Mouse (Mus musculus) monocyte, adult 2 months (primary cell): ENCODE measurements around the gene Csnk1g1.

Experiments
- DNase-seq, 2 experiments: peaks; one replicate each; pipeline ENCODE4 v3.0.0; 2022; ENCODE audit warnings: low spot score in 2 of 2, low read depth in 1 of 2

Csnk1g1 gene

GRCm38 (mm10) chr9:65908394-65909300 lies at the start of gene Csnk1g1, which contains the start of gene Trip4:
TSS of gene Csnk1g1 (plus strand) at chr9:65908924.
TSS of gene Trip4 (minus strand) at chr9:65908794.
- DNase-seq = peak; percentile 68 to 79

- no peak for DNase-seq
These were observed 49.1 kb upstream of the Csnk1g1 start for GRCm38 (mm10) chr9:65859656-65860055.

GRCm38 (mm10) chr9:65884564-65885315 lies 24.0 kb upstream of the Csnk1g1 start:
- peak; percentile 61 to 82 for DNase-seq

GRCm38 (mm10) chr9:65890143-65890628 lies 18.5 kb upstream of the Csnk1g1 start, which contains the start of gene Pclaf:
TSS of gene Pclaf (plus strand) at chr9:65890237.
- DNase-seq = peak; percentile 53 to 60

GRCm38 (mm10) chr9:65891126-65891525 lies 17.6 kb upstream of the Csnk1g1 start:
- no peak for DNase-seq

- no peak for DNase-seq
These were observed 11.7 kb upstream of the Csnk1g1 start for GRCm38 (mm10) chr9:65896977-65897376.

GRCm38 (mm10) chr9:65902879-65903278 lies 5.8 kb upstream of the Csnk1g1 start:
- no peak for DNase-seq

- no peak for DNase-seq
These were observed 5.3 kb upstream of the Csnk1g1 start for GRCm38 (mm10) chr9:65903419-65903818.

GRCm38 (mm10) chr9:65909301-65909801 lies 627 bp downstream of the Csnk1g1 start:
- peak in 1 of 2 experiments; percentile 18 for DNase-seq

- no peak for DNase-seq
These were observed 1.1 kb downstream of the Csnk1g1 start for GRCm38 (mm10) chr9:65909837-65910236.

GRCm38 (mm10) chr9:65913976-65914375 lies 5.3 kb downstream of the Csnk1g1 start:
- DNase-seq = no peak

- no peak for DNase-seq
These were observed 8.3 kb downstream of the Csnk1g1 start for GRCm38 (mm10) chr9:65917015-65917414.

GRCm38 (mm10) chr9:65928456-65928855 lies 19.7 kb downstream of the Csnk1g1 start:
- DNase-seq = no peak

GRCm38 (mm10) chr9:65929826-65930225 lies 21.1 kb downstream of the Csnk1g1 start:
- no peak for DNase-seq

GRCm38 (mm10) chr9:65937566-65937965 lies 28.8 kb downstream of the Csnk1g1 start:
- no peak for DNase-seq

GRCm38 (mm10) chr9:65951082-65951587 lies 42.4 kb downstream of the Csnk1g1 start:
- no peak for DNase-seq

GRCm38 (mm10) chr9:65970009-65970408 lies 61.3 kb downstream of the Csnk1g1 start:
- DNase-seq = no peak

- no peak for DNase-seq
These were observed 64.5 kb downstream of the Csnk1g1 start for GRCm38 (mm10) chr9:65973206-65973605.

GRCm38 (mm10) chr9:65975886-65976285 lies 67.2 kb downstream of the Csnk1g1 start:
- DNase-seq = no peak

GRCm38 (mm10) chr9:65982841-65983240 lies 74.1 kb downstream of the Csnk1g1 start:
- DNase-seq = no peak

GRCm38 (mm10) chr9:65987021-65987420 lies 78.3 kb downstream of the Csnk1g1 start:
- no peak for DNase-seq
